Mouse (Mus musculus) thymus, postnatal 25 days (tissue): ENCODE measurements at regions not wholly inside any gene's neighbourhood (a gene's known extent, or its start where the extent isn't known, plus 50 kb on each side); places are given as distances from the start of the nearest gene placed in this dataset.

Source experiments
- DNase-seq: peaks from one replicate; pipeline ENCODE4 v3.0.0; 2022

DNA sequence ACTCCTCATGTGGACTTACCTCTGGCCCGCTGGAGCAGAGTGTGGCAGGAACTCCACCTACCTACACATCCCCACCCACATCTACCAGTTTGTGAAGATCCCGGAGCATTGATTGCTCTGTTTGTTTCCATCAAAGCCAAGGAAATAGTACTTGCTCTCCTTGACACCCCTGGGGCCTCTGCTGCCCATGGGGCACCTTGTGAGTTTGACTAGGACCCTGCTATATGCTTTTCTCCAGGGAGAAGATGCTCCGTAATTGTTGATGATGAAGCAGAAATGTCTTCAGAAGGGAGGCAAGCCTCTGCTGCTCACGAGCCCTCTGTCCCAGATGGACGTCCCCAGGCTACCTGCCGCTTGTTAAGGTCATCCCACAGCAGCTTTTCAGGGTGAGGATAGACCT, 367.0 kb downstream of the Cd83 start:
- no peak for DNase-seq

DNA sequence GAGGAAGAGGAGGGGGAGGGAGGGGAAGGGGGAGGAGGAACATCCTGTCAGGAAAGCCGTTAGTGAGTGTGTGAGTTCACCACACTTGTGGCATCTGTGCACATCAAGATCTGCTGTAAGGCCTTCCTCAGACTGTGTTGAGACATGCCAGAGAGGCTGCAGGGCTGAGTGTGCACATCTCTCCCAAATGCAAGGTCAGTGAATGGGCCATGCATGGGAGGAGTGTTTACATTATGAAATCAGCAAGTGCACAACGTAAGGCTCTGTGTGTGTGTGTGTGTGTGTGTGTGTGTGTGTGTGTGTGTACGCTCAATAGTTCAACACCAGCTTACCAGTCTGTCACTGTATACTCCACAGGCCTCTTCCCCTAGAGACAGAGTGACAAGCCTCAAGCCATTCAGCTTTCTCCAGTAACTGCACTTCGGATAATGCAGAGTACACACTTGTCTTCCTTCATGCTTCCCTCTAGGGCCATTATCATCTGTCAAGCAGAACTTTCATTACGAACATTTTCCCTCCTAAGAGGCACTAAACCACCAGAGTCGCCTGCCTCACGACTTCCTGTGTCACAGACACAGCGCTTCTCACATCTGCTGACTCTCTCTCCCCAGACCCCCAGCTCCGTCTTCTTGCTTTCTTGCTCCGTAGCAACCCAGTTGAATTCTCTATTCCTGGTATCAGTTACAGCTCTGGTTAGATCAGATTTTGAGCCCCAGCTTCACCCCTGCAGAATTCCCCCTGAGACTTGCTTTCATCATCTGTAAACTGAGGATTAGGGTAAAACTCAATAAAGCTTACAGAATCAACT, 368.4 kb downstream of the Cd83 start:
- DNase-seq: peak; percentile 70

DNA sequence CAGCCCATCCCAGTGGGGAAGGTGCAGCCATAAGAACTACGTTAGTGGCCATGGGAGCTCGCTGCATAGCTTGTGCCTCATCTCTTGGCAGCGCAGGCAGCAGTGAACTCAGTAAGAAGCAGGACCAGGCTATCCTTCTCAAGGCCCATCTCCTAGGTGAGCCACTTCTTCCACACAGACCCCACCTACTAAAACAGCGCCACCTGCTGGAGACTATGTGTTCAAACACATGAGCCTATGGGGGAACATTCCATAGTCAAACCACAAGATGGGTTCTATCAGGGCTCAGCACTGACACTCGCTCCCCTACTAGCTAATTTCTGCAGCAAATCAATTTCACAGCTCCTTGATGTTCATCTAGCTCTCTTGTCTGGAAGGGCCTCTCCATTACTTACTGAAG, 369.2 kb downstream of the Cd83 start:
- DNase-seq: no peak

DNA sequence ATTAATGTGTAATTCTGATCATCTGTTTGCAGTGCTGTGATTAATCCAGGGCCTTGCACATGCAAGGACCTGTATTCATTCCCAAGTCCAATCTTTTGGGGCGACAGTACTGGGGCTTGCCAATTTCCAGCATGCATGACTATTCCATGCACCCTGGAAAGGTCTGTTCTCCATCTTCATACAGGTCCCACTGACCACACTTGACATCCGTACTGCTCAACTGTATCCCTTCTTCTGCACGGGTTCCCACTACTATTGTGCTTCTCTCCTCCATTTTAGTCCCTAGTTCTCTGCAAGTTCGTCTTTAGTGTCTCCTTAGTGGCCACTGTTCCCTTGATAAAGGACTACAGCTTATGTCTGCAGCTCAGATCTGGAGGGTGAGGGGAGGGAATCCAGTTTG, 371.4 kb downstream of the Cd83 start:
- no peak for DNase-seq

DNA sequence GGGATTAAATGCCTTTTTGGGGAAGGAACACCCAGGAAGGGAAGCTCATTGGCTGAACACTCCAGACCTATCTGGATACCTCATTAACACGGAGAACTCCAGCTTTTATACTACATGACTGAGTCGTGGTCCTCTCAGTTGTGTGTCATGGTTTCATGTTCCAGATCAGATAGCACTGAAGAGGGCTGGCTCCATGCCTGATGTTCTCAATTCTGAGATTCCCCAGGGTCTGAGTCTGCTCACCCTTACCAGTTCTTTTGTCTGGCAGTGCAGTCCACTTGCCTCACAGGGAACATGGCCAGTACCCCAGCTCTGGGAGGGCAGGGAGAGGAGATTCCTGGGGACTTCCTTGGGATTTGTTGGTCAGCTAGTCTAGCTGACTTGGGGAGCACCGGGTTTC, 372.0 kb downstream of the Cd83 start:
- DNase-seq: no peak

DNA sequence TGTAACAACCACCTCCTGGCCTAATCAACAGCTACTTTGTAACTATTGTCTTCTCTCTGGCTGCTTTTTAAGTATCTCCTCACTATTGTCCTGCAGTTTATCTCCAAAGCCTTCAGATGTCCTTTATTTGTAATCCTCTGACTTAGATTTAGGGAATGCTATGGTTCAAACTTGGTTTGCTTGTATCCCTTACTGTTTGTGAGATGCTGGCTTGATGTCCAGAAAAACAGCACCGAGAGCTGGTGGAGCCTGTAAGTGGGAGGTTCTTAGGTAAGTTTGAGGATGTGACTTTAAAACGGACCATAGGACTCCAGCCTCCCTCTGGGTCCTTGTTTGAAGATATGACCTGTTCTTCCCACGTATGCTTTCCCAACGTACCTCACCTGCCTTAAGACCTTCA, 372.7 kb downstream of the Cd83 start:
- DNase-seq: no peak

DNA sequence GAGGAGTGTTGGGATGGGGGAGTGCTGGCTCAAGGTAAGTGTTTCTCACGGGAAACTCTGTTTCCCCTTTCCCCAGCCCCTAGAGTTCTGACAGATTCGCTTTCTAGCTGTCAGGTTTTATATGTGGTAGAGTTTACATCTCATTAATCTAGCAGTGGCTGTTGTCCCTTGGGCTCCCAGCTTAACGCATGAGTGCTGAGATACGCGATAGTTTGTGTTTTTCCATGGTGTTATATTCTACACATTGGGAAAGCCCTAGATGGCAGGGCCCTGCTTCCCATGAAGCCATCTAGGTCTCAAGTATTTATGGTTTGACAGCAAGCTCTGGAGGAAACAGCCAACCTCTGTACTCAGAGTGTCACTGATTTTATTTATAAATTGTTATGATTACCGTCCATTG, 373.8 kb downstream of the Cd83 start:
- no peak for DNase-seq

DNA sequence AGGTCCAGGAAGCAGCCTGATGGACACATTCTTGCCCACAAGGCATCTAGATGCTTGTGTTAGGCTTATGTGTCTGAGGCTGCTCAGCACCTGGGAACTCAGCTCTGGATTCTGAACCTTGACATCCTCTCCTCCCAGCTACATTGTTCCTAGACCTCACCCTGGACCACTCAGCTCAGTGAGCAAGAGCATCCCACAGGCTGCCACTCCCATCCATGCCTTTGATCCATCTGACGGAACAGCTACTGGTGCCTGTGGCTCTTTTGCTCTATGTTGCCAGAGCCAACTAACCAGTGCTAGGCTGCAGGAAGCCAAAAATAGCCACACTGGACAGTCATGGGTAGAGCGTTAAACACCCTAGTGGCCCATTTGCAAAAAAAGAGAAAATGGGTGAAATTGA, 374.8 kb downstream of the Cd83 start:
- DNase-seq: no peak

DNA sequence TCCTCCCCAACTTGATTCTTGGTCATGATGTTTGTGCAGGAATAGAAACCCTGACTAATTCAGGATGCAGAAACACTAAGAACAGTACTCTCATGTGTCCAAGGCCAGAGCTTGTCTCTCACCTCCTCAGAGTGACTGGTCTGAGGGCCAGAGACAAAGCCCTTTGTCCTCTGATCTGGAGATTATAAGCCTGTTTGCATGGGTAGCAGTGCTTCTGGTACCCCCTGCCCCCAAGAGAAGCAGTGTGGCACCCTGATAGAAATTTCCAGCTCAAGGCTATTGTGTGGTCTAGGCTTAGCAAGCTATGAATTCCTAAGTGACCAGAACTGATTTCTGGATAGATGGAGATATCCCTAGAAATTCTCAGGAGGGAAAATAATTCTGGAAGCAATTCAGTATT, 380.2 kb downstream of the Cd83 start:
- no peak for DNase-seq

DNA sequence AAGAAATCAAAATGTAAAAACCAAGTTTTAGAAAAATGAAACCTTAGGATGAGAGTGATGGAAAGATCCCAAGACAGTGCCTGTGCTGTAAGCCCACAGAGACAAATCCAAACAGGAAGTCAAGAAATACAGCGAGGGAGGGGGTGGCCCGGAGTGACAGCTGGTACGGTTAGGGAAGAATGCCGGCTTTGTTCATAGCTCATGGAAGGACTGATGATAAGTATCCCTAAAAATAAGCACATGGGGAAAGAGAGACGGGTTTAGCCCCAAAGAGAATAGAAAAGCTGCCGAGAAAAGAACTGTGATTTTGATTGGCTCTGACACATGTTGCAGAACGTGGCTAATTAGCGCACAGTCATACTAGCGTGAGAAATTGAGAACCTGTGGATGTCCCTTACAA, 382.6 kb downstream of the Cd83 start:
- DNase-seq: no peak

DNA sequence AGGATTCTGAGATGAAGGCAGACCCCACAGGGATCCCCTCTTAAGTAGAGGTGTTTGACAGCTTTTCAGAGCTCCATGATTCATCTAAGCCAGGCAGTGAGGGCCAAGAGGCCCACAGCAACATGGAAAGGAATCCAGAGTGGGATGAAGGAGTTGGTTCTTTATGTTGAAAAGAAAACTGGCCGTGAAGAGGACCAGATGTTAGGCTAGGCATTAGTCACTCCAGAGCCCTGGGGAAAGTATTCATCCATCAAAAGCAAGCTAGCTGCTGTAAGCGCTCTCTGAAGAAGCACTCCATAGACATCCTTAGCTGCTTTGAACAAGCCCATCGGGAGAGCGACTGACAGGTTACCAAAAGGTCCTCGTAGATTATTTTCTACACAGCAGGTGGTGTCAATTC, 383.6 kb downstream of the Cd83 start:
- DNase-seq: no peak

DNA sequence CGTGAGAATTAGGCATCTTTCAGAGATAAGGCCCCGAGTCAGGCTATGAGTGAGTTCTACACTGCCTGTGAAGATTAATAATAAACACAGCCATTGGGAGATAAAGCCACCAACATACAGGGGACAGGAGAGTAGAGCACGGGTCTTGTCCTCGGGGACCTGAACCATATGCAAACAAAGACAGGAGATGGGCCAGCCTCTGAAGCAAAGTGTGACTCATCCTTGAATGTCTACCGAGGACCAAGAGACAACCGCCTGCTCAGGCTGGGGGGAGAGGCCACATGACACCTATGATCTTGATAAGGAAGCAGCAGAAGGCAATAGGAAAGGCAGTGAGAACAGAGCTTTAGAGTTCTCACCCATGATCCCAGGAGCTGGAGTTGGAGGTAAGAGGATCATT, 387.1 kb downstream of the Cd83 start:
- no peak for DNase-seq

DNA sequence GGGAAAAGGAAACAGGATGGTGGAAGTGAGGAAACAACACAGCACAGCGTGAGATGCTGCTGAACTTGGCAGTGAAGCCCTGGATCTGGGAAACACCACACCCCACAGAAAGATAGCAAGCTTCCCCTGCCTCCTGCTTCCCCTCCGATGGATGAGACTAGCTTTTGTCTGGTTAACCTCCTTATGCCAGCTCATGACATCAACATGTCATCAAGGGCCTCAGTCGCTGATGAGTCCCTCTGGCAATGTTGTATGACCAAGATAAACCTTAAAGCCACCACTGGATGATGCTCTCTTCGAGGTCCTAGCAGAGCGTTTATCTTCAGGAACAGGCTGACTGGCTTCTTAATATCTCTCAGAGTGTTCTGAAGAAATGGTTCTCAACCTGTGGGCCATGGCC, 388.1 kb downstream of the Cd83 start:
- DNase-seq: no peak

DNA sequence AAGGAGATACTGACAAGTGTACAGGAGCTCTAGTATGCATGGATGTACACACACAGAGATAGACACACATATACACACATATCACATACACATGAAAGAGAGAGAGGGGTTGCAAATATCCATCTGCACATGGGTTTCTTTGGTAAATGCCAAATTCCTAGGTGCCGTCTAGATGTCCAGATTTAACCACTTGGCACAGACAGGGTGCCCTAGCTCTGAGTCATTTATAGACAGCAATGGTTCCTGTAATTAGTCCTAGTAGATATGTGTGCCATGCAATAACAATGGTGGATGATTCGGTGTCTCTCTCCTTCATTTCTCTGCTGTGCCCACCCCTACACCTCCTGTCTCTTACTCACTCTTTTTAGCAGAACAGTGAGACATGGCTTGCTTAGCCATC, 389.7 kb downstream of the Cd83 start:
- no peak for DNase-seq

DNA sequence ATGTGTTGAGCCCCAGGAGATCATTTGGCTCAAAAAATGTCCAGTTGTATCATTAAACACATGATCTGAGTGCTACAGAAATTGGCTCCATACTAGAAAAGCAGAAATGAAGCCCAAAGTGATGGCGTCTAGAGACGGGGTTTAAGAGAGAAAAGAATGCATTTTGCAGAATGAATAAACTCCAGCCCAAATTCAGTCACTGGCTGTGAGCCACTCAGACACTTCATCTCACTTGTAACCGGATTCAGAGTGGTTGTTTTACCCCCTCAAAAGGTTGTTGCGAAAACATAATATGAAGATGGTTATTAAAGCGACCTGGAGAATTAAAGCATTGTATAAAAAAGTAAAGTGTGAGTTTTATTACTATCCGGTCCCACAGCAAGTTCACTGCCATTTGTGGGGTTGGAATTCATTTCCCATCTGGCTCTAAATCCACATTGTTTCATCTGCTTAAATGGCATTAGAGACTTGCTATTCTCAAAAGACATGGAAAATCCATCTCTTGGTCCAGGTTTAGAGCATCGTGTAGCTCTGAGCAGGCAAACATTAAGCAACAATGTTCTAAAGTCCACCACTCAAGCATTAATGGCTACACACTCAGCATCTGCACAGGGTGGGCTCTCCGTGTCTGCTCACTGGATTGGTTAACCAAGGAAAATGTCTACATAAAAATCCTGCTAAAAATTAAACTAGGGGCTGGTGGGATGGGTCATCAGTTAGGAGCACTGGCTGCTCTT, 390.9 kb downstream of the Cd83 start:
- DNase-seq: no peak

DNA sequence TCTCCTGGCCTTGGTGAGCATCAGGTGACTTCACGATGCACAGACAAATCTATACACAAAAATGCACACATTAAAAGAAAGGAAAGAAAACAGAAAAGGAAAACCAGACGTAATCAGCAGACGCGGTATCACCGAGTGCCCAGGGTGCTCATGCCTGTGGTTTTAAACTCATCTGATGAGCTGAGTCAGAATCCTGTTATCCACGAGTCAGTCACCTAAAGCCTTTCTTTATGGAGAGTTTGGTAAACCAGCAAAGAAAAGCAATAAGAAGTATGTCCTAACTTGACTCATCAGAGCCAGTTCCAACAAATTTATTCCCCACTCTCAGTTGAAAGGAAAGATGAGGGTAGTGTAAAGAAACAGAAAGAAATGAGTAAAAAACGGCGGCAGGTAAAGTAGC, 391.5 kb downstream of the Cd83 start:
- DNase-seq: no peak

DNA sequence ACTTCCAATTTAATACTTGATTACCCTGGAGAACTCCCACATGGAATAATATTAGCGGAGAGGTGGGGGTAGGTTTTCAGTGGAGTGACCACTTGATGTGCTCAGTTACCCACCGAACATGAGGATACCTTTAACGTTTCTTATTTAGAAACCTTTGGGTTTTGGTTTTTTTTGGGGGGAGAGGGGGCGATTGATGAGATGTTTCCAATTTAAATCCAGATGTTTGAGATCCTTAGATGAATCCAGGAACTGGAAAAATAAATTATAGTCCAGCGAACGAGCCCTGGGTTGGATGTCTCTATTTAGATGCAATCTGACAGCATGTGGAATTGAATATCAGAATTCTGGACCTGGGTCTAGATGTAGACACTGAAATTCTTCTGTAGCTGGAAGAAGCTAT, 393.4 kb downstream of the Cd83 start:
- no peak for DNase-seq

DNA sequence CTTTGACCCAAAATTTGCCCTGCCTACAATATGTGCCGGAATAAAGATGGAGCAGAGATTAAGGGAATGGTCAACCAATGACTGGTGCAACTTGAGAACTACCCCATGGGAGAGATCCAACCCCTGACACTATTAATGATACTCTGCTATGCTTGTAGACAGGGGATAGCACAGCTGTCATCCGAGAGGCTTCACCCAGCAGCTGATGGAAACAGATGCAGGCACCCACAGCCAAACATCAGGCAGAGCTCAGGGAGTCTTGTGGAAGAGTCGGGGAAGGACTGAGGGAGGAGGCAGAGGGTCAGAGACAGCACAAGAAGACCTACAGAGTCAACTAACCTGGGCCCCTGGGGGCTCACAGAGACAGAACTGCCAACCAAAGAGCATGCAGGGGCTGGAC, 395.8 kb downstream of the Cd83 start:
- DNase-seq: no peak

DNA sequence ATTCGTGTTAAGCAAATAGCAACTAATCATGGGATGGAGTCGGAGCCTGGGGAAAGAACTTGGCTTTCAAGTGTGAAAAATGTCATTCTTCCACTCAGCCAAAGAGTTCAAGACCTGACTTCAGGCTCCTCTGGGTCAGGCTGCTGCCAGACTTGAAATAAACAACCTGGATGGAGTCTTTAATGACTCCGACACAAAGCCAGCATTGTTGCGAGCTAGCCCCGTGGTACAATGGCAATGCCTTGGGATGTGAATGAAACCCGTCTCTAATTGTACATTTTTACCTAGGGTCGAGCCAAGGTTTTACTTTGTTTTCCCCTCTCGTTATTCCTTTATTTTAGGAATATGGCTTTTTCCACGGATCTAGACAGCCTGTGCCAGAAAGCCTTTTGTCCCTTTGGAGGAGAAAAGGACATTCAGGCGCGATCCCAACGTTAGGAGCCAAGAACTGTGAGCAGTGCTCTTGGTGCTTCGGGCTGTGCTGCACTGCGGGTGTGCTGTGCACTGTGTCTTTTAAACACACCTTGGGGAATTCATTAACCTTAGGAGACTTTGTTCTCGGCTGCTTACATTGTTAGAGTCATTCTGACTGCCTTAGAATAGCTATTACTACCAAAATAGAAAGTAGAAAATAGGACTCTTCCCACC, 398.1 kb downstream of the Cd83 start:
- no peak for DNase-seq

DNA sequence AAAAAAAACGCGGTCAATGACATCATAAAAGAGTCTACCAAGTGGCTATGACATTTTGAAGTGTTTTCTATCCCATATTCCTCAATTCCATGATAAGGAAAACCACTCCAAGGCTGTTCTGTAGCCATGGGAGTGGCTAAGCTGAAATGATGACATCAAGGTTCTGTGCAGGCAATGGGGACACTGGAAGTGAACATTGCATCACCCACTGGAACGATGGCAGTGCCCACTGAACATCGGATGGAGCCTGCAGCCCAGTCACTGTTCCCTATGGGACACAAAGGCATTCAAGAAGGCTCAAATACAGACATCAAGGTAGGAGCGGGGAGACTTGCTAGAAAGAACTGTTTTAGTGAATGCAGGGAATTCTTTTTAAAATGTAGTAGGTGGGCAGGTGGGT, 410.8 kb downstream of the Cd83 start:
- no peak for DNase-seq

DNA sequence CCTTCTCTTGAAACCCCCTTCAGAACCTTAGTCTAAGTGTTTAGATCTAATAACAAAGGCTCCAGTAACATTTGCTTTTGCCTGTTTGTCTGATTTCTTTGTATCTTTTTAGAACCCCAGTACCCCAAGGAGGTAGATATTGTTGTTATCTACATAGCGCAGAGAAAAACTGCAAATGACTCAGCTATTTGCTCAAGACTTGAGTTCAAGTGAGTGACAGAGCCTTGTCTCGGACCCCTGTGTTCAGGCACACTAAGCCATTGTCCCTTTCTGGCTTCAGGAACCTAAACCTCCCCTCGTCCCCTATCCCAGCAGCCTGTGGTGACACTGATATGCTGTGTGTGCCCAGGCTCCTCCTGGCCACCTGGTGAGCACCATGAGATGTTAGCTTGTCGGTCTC, 421.5 kb downstream of the Cd83 start:
- no peak for DNase-seq

DNA sequence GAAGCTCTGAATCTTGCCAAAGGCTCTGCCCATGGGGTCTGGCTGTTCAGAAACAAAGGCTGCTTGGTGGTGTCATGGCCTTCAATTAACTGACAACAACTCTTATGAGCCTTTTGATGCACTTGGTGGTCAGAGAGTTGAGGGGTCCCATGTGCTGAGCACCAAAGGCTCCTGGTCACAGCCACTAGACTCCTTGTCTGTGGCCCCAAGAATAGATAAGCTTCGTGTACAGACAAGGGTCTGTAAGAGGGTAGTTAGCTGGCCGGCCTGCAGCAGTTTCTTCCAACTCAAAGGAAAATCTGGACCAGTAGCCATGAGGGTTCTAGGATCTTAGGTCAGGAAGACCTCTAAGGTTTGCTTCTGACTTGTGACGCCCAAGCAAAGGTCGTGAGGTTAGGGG, 421.9 kb downstream of the Cd83 start:
- no peak for DNase-seq

DNA sequence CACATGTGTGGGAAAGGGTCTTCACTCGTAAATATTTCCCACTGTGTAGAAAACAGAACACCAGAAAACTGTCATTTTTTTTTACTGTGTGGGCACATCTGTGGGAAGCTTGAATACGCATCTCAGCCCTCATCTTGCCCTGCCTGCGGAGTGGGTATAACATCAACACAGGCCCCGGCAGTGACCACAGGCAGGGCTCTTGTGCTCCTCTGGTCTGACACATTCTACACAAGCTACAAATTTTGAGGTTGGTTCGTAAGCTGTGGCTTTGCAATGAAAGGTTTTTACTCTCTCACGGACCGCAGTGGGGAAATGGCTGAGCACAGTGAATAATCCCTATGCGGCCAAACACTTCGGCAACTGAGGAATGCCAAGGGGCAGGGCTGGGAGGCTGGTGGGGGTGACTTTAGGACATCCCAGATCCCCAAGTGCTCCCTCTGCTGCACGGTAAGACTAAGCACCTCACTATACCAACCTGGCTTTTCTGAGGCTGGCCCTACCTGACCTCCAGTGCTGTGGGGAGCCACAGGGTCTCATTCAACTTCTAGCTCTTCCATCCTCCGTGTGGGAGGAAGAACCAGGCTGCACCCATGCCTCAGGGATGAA, 422.9 kb downstream of the Cd83 start:
- DNase-seq: no peak

DNA sequence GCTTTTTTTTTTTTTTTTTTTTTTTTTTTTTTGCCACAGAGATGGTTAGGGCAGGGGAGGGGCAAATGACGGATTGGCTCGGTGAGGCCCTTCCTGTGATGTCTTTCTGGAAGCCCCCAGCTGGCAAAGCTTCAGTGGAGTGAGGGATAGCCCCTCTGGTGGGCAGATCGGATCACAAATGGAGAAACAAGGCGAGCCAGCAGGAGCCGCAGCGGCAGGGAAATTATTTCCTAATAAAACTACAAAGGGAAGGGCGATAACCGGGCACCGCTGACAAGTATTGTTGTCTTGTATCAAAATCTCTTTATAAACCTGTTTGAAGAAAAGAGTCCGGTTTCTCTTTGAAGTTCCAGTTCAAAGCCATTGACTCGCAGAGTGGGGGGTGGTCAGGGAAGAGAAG, 424.5 kb downstream of the Cd83 start:
- no peak for DNase-seq
